Mouse (Mus musculus): ENCODE data around the gene Cmip. TPM values are rescaled to one million over a fixed set of nuclear protein-coding genes. Genes with fewer than 3 reads are reported as not detected.

Cmip gene
- total RNA-seq, 2 experiments from 2014 or later, result 278 to 289 TPM

GRCm38 (mm10) chr8:117471174-117471573 is 214.3 kb downstream of the Cmip start:
- peak; percentile 66 to 74 for DNase-seq

- DNase-seq, result no peak
Observed at GRCm38 (mm10) chr8:117471655-117472054, 214.8 kb downstream of the Cmip start.

DNA sequence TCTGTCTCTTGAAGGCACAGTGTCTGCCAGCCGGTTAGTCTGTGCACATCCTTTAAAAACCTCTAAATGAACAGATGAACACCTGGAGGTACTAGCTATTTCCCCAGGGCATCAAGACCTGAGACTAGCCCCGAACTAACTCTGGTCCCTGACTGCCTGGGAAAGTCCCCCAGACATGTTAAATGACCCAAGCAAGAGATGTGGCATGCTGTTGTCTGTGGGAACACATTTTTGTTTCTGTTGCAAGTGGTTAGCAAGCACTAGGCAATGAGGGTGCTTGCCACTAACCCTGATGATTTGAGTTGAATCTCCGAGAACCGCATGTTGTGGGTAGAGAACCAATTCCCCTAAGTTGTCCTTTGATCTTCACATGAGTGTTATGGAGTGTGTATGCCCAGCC is 215.5 kb downstream of the Cmip start:
- no peak for DNase-seq

DNA sequence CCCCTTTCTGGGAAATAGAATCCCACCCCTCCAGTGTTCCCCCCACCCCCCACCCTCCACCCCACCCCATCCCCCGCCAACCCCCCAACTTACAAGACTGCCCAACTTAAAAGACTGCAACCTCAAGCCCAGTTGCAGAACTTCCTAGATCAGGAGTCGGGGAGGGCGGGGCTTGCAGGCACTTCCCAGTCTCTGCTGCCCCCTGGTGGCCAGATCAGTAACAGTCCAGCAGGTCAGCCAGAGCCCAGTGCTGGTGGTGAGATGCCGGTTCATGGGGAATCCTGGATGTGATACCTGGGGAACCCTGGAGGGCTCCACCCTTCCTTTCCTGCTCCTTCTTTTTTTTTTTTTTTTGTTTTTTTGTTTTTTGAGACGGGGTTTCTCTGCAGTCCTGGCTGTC is 218.1 kb downstream of the Cmip start:
- DNase-seq, result peak; percentile 86 to 88

GRCm38 (mm10) chr8:117475819-117476218 is 219.0 kb downstream of the Cmip start:
- no peak for DNase-seq

- no peak for DNase-seq
Observed at GRCm38 (mm10) chr8:117478082-117478481, 221.2 kb downstream of the Cmip start.

DNA sequence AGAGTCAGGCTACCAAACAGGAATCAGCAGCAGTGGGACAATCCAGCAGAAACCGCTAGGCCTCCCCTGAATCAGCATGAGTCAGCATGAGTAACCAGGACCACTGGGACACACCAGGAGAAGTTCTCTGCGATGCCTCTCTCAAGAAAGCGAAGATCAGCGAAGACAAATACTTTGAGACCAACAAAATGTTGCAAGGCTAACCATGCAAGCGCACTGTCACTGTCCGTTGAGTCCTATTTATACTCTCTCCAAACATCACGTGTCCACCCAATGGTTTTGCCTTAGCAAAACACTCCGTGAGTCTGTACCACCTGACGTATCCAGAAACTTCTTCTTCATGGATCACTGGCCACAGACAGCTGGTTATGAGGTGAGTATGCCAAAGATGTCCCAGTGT is 223.1 kb downstream of the Cmip start:
- no peak for DNase-seq

- no peak for DNase-seq
Observed at GRCm38 (mm10) chr8:117480516-117480915, 223.7 kb downstream of the Cmip start.

DNA sequence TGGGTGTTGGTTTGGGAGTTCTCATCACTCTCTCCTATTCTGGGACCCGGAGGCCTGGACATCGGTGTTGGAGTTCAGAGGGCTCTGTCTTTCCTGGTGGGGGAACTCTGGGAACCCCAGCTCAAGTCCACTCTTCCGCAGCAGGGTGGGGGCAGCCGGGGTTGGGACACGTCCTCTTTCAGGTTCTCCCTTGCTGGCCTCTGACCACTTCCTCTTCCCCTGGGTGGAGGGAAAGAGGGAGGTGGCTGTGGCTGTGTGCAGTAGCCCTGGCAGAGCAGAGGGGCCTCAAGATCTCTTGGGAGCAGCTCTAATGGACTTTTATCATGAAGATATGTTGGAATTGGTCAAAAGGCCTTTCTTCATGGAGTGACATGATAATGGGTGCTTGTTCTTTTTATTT is 225.0 kb downstream of the Cmip start:
- no peak for DNase-seq

- no peak for DNase-seq
Observed at GRCm38 (mm10) chr8:117484731-117485130, 227.9 kb downstream of the Cmip start.

DNA sequence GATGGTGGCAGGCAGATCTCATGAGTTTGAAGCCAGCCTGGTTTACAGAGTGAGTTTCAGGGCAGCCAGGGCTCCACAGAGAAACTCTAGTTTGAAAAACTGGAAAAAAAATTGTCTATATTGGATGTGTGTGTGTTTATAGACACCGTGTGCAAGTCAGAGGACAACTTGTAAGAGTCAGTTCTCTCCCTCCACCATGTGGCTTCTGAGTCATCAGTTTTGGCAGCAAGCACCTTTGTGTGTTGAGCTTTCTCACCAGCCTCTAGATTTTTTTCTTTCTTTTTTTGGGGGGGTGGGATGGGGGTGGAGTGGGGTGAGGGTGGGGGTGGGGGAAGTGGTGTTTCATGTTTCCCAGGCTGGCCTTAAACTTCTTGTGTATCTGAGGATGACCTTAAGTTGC is 228.5 kb downstream of the Cmip start:
- no peak for DNase-seq

GRCm38 (mm10) chr8:117488246-117489005 is 231.6 kb downstream of the Cmip start:
- DNase-seq, result no peak

GRCm38 (mm10) chr8:117493543-117493942 is 236.7 kb downstream of the Cmip start:
- no peak for DNase-seq

- DNase-seq, result no peak
Observed at GRCm38 (mm10) chr8:117494874-117495273, 238.0 kb downstream of the Cmip start.

DNA sequence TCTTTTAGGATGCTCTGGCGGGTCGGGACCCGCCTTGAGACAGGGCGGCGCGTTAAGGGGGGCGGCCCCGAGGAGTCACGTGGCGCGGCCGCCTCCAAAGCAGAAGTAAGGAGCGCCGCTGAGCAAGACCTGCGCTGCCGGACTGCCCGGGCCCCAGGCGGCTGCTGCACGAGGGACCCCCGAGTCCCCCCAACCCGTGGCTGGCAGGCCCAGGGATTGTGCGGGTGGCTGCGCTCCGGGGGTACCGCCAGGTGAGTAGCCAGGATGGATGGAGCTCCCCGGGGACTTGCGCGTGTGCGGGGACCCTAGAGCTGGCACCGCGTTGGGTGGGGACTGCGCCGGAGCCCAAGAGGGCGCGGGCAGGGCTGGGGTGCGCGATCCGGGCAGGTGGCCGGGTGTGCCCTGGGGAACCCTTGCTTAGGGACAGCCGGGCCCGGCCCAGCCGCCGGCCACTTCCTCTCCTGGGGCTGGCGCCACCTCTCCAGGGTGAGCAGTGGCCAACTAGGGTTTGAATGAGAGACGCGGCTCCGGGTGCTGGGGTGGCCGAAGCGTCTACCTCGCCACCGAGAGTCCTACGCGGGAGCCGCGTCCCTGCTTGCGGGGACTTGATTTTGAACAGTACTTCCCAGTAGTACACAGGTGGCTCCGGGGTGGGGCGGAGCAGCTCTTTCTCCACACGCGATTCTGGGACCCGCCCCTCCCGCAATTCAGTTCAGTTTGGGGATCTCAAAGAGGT is 241.5 kb downstream of the Cmip start, which contains the start of gene Plcg2:
Gene Plcg2 (plus strand): TSS at position 113 of the 736 bp plus-strand sequence.
- DNase-seq, result no peak

- no peak for DNase-seq
Observed at GRCm38 (mm10) chr8:117498915-117499540, 242.2 kb downstream of the Cmip start.

DNA sequence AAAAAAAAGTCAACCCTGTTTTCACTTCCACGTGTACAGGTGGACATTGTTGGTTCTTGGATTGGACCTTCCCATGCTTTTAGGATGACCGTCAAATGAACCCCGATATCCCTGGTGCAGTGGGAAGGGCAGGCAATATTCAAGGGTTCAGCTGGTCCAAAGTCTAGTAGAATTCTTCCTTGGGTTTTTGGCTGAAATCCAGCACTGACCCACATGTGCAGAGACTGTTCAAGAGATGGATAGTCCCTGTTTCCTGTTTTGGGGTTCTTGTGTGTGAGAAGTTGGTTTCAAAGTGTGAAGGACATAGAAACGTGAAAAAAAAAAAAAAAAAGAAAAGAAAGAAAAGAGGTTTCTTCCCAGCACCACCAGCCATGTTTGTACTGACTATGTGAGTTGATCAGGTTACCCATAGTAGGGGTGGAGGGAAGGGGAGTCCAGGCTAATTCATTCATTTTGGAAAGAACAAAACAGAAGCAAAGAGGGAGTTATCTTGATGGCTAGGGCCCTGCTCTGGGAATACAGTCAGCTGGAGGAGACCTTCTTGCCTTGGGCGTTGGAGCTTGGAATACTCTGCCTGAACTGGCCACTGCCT is 243.5 kb downstream of the Cmip start:
- DNase-seq, result no peak

DNA sequence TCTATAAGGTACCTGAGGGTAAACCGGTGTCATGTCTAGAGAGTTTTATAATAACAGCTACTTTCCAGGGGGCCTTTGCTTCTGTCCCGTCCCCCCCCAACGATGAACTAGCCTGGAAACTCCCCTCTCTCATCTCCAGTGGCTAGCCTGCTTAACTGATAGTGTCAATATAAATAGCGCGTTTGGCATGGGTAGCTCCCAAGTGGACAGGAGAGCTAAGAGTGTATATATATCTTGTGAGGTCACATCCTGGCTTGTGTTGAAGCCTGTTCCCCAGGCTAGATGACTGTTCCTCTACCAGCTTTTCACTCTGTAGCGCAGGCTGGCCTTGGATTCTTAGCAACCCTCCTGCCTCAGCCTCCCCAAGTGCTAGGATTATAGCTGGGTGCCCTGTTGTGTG is 244.5 kb downstream of the Cmip start:
- DNase-seq, result no peak

DNA sequence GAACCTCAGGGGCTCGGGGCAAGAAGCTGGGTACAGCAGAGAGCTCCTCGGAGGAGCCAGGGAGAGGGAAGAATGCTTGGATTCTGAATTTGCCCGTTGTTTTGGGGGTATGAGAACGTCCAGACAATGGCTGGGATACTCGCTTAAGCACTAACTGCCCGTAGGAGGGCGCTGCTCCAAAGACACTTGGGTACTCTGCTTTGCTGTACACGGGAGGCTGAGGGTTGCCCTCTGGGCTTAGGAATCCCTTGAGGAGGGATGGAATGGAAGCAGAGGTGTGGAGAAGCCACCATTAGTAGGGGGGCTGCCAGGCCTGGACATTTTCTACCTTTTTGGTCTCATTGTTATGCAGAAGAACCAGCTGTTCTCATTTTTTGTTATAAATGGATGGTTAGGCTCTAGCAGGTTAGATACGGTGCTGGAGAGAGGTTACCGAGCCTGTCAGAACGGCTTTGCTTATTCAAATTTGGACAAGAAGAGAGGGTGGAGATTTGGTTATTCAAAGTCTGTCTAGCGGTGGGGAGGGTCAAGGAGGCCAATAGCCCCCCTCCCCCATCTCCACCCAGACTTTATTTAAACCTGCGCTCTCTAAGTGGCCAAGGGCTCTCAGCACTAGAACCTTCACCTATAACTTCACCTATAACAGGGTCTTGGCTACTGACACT is 246.7 kb downstream of the Cmip start:
- no peak for DNase-seq

DNA sequence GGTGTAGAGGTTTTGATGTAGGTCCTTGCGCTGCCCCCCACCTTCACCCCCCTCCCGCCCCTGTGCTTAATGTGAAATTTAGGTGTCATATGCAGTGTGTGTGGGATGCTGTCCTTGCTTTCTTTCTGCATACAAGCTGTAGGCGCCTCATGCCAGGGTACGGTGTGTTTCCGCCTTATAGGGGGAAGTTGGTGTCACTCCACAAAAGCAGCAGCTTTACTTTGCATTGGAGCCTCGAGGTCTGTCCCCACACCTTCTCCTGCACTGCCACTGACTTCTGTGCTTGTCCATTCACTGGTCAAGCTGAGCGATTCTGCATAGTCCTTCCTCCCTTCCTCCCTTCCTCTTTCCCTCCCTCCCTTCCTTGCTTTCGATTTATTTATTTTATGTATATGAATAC is 250.8 kb downstream of the Cmip start:
- no peak for DNase-seq
